Mouse (Mus musculus): Measurements from ENCODE around the gene Sdcbp2.

- TF ChIP-seq CTCF (IDR thresholded peaks at IDR 0.05; ENCODE audit: extremely low read depth, insufficient read depth, low read length) = no peak
- TF ChIP-seq POLR2A (IDR thresholded peaks at IDR 0.05; ENCODE audit: extremely low read depth, insufficient read depth, low read length) = no peak
These were observed 5.6 kb upstream of the Sdcbp2 start for GRCm38 (mm10) chr2:151566856-151567255.

Data from cortical plate, adult 2 months (tissue).